Mouse (Mus musculus) spleen, adult 2 months (tissue): ENCODE measurements around the gene Grin2d. TPM values are rescaled to one million over a fixed set of nuclear protein-coding genes. Genes with fewer than 3 reads are reported as not detected.
"Not testable (repeated sequence)": the region's sequence is repeated elsewhere in the genome, so short reads cannot be mapped to it uniquely, and the experiment has no call there.

Experiments
- DNase-seq, 2 experiments: peaks; one replicate each; pipeline versions ENCODE4 v3.0.0 to v3.0.0-alpha.2; 2012 to 2021; ENCODE audit warnings: low spot score in 2 of 2, low read depth in 1 of 2
- H3K27ac ChIP-seq: fragments of 200-500 bp; 2 replicates; pipeline ENCODE4 v1.5.1; 2012; ENCODE audit warnings: low read length, inconsistent platforms; ENCODE audit not compliant: insufficient read depth
- H3K27me3 ChIP-seq: fragments of 200-500 bp; 2 replicates; pipeline ENCODE4 v1.6.1; 2012; ENCODE audit warnings: mild to moderate bottlenecking, moderate library complexity, low read length, inconsistent platforms; ENCODE audit not compliant: control insufficient read depth, insufficient read depth
- H3K36me3 ChIP-seq: fragments of 200-500 bp; 2 replicates; pipeline ENCODE4 v1.6.1; 2012; ENCODE audit warnings: mild to moderate bottlenecking, low read length, inconsistent platforms; ENCODE audit not compliant: control insufficient read depth, insufficient read depth
- H3K4me1 ChIP-seq: fragments of 200-500 bp; 2 replicates; pipeline ENCODE4 v1.6.1; 2011; ENCODE audit warnings: inconsistent platforms; ENCODE audit not compliant: control insufficient read depth, insufficient read depth, insufficient read length
- H3K4me3 ChIP-seq: fragments of 200-500 bp; 2 replicates; pipeline ENCODE4 v1.5.1; 2011; ENCODE audit warnings: mild to moderate bottlenecking, inconsistent platforms; ENCODE audit not compliant: insufficient read depth, insufficient read length; ENCODE audit errors: extremely low read depth
- CTCF ChIP-seq: fragments of 200-500 bp; IDR thresholded peaks from 2 replicates; pipeline ENCODE4 v1.5.1; 2011; ENCODE audit warnings: mild to moderate bottlenecking, inconsistent platforms; ENCODE audit not compliant: insufficient read depth, insufficient read length, insufficient replicate concordance; ENCODE audit errors: extremely low read depth
- POLR2A ChIP-seq: fragments of 200-500 bp; IDR thresholded peaks from 2 replicates; pipeline ENCODE4 v1.6.1; 2011; ENCODE audit warnings: low read depth, low read length, inconsistent platforms
- WGBS: fragments of 180-500 bp; shearing (Covaris S2); methylation state at CpG from one replicate; pipeline ENCODE4 v1.1.7; 2018; 5-methylcytosine and 5-hydroxymethylcytosine counted together
- polyA plus RNA-seq: library from polyadenylated mRNA; depleted of rRNA; stranded (reverse); fragments of >200 nt; gene quantifications from 2 replicates; pipeline ENCODE4 v1.2.3, GENCODE M21; 2012

Gene Grin2d
- polyA plus RNA-seq, 1 experiment, result 0.68 TPM

- not testable (repeated sequence) for H3K36me3 ChIP-seq, H3K27me3 ChIP-seq, H3K4me1 ChIP-seq, H3K27ac ChIP-seq, H3K4me3 ChIP-seq
- TF ChIP-seq CTCF, result peak; percentile 0; the same call in 1 of the 2 replicates
- DNase-seq, result peak in 1 of 2 experiments; percentile 69
- WGBS, result 42% methylated on average over 4 of the region's 4 CpGs
These were observed 19.9 kb upstream of the Grin2d start for GRCm38 (mm10) chr7:45898125-45898524.

DNA sequence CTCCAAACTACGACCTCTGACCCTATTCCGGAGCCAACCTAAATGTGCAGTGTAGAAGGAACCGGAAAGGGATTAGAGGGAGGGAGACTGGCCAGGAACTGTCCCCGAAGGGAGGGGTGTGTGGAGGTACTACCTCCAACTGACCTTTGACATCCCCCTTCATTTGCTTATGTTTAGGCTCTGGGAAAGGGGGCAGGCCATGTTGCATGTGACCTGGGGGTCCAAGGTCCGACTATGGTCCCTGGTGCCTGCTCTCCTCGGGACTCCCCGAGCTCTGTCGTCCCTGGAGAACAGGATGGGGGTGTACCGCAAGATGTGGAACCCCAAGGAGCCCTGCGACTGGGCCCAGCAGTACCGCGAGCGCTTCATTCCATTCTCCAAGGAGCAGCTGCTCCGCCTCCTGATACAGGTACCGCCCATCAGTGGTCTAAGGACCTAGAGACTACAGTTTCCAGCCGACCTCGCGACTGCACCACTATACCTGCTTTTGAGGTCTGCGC lies 19.1 kb upstream of the Grin2d start:
- H3K36me3 ChIP-seq, result no peaks in the 10 kb centered on the region
- WGBS, result 2% methylated on average over 19 of the region's 19 CpGs
- H3K4me1 ChIP-seq, result peaks cover 6% of the 10 kb centered on the region; the same call in 1 of the 2 replicates
- TF ChIP-seq POLR2A, result no peak
- TF ChIP-seq CTCF, result no peak
- peak overlapping the region; percentile 75 for H3K27ac ChIP-seq
- no peaks in the 10 kb centered on the region for H3K27me3 ChIP-seq
- H3K4me3 ChIP-seq, result peak overlapping the region; percentile 60
- DNase-seq, result no peak

DNA sequence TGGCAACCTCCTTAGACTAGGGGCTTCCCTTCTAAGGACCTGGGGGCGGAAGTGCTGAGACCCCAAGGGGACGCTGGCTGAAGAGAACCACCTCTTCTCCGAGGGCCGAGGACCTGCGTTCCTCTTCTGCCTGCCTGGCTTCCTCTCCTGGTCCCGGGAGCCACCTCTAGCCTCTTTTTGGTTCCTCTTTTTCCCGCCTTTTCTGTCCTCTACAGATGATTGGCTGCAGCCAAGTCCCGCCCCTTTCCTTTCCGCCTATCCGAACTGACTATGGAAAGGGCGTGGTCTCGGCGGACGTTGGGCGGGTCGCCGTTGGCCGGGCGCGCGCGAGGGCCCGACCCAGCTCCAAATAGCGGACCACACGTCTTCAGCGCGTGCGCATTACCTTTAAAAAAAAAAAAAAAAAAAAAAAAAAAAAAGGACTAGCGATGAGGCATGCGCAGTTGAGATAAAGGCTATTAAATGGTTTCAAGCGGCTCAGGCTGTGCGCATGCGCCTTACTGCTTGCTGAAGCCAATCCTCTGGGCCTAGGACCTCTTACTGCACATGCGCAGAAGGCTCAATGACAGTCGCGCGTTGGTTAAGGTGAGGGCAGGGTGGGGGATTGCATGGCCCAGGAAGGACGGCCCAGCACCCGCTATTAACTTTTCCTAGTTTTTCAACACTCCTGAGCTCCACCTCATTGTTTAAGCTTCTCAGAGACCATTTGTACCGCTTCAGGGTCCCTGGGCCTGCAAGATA lies 18.5 kb upstream of the Grin2d start, which contains the start of the genes Syngr4 and Tmem143:
Gene Syngr4 (minus strand): TSS at position 198 of the 741 bp plus-strand sequence.
Gene Tmem143 (plus strand): TSS at position 425 of the 741 bp plus-strand sequence.
- Histone ChIP-seq H3K4me1 (peaks cover 6% of the 10 kb centered on the region; the same call in 1 of the 2 replicates), H3K4me3 (peak within 1 kb of the TSS; percentile 60), H3K27me3 (no peaks in the 10 kb centered on the region), H3K36me3 (no peaks in the 10 kb centered on the region), H3K27ac (peak within 1 kb of the TSS; percentile 75)
- peak; percentile 94 to 98 for DNase-seq
- WGBS, result under 1% methylated on average over 40 of the region's 40 CpGs
- TF ChIP-seq CTCF (no peak), POLR2A (peak; percentile 87)

DNA sequence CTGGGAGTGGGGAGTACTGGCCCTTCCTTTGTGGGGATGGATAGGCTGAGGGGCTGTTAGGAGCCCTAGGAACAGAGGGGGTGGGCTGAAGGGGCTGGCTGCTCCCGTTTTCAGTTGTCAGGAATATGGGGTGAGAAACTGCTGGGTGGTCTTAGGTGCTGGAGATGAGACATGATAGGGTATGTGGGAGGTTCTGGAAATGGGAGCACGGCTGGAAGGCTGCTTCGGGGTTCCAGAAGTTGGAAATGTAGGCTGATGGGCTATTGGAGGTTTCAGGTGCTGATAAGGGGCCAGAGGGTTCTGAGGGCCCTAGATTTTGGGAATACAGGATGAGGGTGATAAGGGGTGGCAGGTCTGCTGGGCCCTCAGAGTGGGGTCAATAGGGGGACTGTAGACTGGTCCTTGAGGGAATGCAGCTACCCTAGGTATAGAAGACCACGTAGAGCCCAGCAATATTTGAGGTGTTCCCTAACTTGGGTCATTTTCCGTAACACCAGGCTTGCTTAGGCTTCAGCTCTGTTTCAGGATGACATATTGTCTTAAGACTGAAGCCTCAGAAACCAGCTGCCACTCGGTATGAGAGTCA lies 17.8 kb upstream of the Grin2d start:
- TF ChIP-seq CTCF (no peak), POLR2A (no peak)

DNA sequence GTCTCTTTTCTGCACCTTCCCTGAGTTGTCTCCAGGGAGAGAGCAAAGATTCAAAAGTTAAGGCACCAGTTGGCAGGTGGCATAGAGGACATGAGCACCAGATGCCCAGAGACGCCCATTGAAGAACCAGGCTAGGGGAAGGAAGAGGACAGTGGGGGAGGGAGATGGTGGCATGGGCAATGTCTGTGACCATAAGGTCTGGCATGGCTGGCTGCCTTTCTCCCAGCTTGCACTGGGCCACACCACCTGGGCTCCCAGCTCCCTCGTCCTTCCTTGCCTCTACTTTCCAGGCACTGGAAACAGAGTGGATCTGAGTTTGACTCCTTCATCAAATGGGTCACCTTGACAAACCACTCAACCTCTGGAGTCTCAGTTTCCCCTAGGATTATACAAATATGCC lies 14.5 kb upstream of the Grin2d start:
- WGBS, result 60% methylated on average over 2 of the region's 2 CpGs
- TF ChIP-seq CTCF (no peak), POLR2A (no peak)
- Histone ChIP-seq H3K36me3 (no peaks in the 10 kb centered on the region), H3K4me3 (no peak overlapping the region), H3K4me1 (peaks cover 3% of the 10 kb centered on the region; the same call in 1 of the 2 replicates), H3K27ac (no peak overlapping the region), H3K27me3 (no peaks in the 10 kb centered on the region)
- DNase-seq, result no peak

More for the DNA sequence above, 17.8 kb upstream of the Grin2d start:
- WGBS, result 72% methylated on average over 6 of the region's 6 CpGs
- no peaks in the 10 kb centered on the region for H3K27me3 ChIP-seq
- no peak overlapping the region for H3K4me3 ChIP-seq
- peaks cover 6% of the 10 kb centered on the region; the same call in 1 of the 2 replicates for H3K4me1 ChIP-seq
- no peaks in the 10 kb centered on the region for H3K36me3 ChIP-seq
- H3K27ac ChIP-seq, result no peak overlapping the region
- DNase-seq, result no peak

- H3K27ac ChIP-seq, result no peak overlapping the region
- 15% methylated on average over 3 of the region's 3 CpGs for WGBS
- H3K27me3 ChIP-seq, result no peaks in the 10 kb centered on the region
- H3K4me3 ChIP-seq, result no peak overlapping the region
- H3K36me3 ChIP-seq, result peaks cover 18% of the 10 kb centered on the region
- no peak for DNase-seq
- TF ChIP-seq POLR2A, result no peak
- no peak for TF ChIP-seq CTCF
- no peaks in the 10 kb centered on the region for H3K4me1 ChIP-seq
These were observed 9.1 kb upstream of the Grin2d start for GRCm38 (mm10) chr7:45887246-45887645.
